8 mouse cellular contexts compared by ENCODE assay signal in genomic region chr8:3630647-3631477, GRCm38 (mm10). TPM values are rescaled to one million over a fixed set of nuclear protein-coding genes. Genes with fewer than 3 reads are reported as not detected.
DNase-seq lines count a peak whose midpoint lies in the region; ATAC-seq lines count a peak whose summit lies in the region.

Stxbp2 (plus strand) TSS chr8:3630955.

- peak; percentile 90 for ATAC-seq in granulocyte monocyte progenitor cell, adult 5-6 weeks (replicated peaks; ENCODE audit: poor library complexity, severe bottlenecking)
- peak; percentile 75; the same call in 1 of the 2 replicates for ATAC-seq in limb, embryonic 15.5 days (ENCODE audit: insufficient number of reproducible peaks, low FRiP score, low TSS enrichment, low read depth)
- peak; percentile 82 for ATAC-seq in midbrain, embryonic 16.5 days

- peaks cover 21% of the 10 kb centered on the region; the same call in 1 of the 2 replicates for H3K27me3 ChIP-seq in limb, embryonic 15.5 days
- H3K27me3 ChIP-seq in midbrain, embryonic 16.5 days (ENCODE audit: control insufficient read depth, insufficient read depth, low read depth, low read length) = peaks cover 10% of the 10 kb centered on the region

- H3K9me3 ChIP-seq in limb, embryonic 15.5 days = no peaks in the 10 kb centered on the region
- H3K9me3 ChIP-seq in midbrain, embryonic 16.5 days (replicated peaks; ENCODE audit: control insufficient read depth, low read length, poor library complexity, severe bottlenecking) = no peaks in the 10 kb centered on the region

- no peaks in the 10 kb centered on the region for H3K36me3 ChIP-seq in limb, embryonic 15.5 days
- H3K36me3 ChIP-seq in midbrain, embryonic 16.5 days (ENCODE audit: control insufficient read depth, insufficient read depth, low read length) = no peaks in the 10 kb centered on the region

- peak; percentile 94 for DNase-seq in heart, adult 11 months
- DNase-seq in heart, adult 8-10 months (ENCODE audit: low spot score) = no peak
- peak; percentile 80 to 82 for DNase-seq in cerebellum, postnatal 14 days
- DNase-seq in kidney, adult 9 months = peak; percentile 91
- DNase-seq in spleen, postnatal 14 days (ENCODE audit: low spot score in 2 of 2) = peak; percentile 70 to 79

- H3K4me2 ChIP-seq in limb, embryonic 15.5 days = peak within 1 kb of the TSS; percentile 68
- peak within 1 kb of the TSS; percentile 77 for H3K4me2 ChIP-seq in midbrain, embryonic 16.5 days (ENCODE audit: low read length)

- 6% methylated on average over 47 of the region's 47 CpGs for WGBS in limb, embryonic 15.5 days
- WGBS in midbrain, embryonic 16.5 days = 6% methylated on average over 47 of the region's 47 CpGs

- peaks cover 15% of the 10 kb centered on the region for H3K4me1 ChIP-seq in limb, embryonic 15.5 days
- peaks cover 8% of the 10 kb centered on the region for H3K4me1 ChIP-seq in midbrain, embryonic 16.5 days (ENCODE audit: control insufficient read depth, insufficient read depth, low read length)

- H3K9ac ChIP-seq in limb, embryonic 15.5 days = peak within 1 kb of the TSS; percentile 26
- peak within 1 kb of the TSS; percentile 61 for H3K9ac ChIP-seq in midbrain, embryonic 16.5 days (ENCODE audit: low read depth, low read length)

- peak within 1 kb of the TSS; percentile 49 for H3K4me3 ChIP-seq in limb, embryonic 15.5 days
- peak within 1 kb of the TSS; percentile 48 for H3K4me3 ChIP-seq in midbrain, embryonic 16.5 days (ENCODE audit: low read depth, low read length)

- no peak within 1 kb of the TSS for H3K27ac ChIP-seq in limb, embryonic 15.5 days
- no peak within 1 kb of the TSS for H3K27ac ChIP-seq in midbrain, embryonic 16.5 days (ENCODE audit: low read length)

RNA-seq across cellular contexts. Expression of gene Stxbp2, which starts in this region (rescaled TPM):
- 1 to 10 TPM; 4.6 to 7.7 (median 5.6) TPM for total RNA-seq in heart, adult 8-10 months (2022)
- 194 and 226 TPM in 2 replicates for total RNA-seq in granulocyte monocyte progenitor cell, adult 5-6 weeks (2014; fragmentation: Nextera tagmentation)
- total RNA-seq in granulocyte monocyte progenitor cell, adult 5-6 weeks (2017) = 109 and 135 TPM in 2 replicates
- 42.5 and 43.0 TPM in 2 replicates for polyA plus RNA-seq in limb, embryonic 15.5 days (2015; fragmentation: Nextera tagmentation; extraction: Ambion mirVana)
- polyA plus RNA-seq in midbrain, embryonic 16.5 days (2015; fragmentation: Nextera tagmentation; extraction: Ambion mirVana) = 41.4 and 46.2 TPM in 2 replicates

Comparison
In these comparisons a context has a peak if more than half of its experiments do, and no peak if none do; other contexts are left out.
1. RNA of gene Stxbp2 (total RNA-seq): 109 to 226 TPM in granulocyte monocyte progenitor cell, adult 5-6 weeks; 4.6 to 7.7 TPM in heart, adult 8-10 months; every median in the first group is over 10 times any median in the second.
2. Peak in every context shown above with its lines, with median percentiles within 50 percentile points of each other: ATAC-seq.